In genomic region chr13:90252981-90253380, GRCm38 (mm10) we compare ENCODE assay signal across 20 mouse cellular contexts.
"Had no signal": no experiment of that assay in that cellular context is flagged by ENCODE, and none has a peak within 500 bp of the region (broad histone marks: within the 10 kb centered on the region; RNA-seq: fewer than 3 reads in every experiment).

No protein-coding gene starts in this region.

- H3K4me3 ChIP-seq: layer of hippocampus, adult 2 months; limb, embryonic 12.5 days; limb, embryonic 15.5 days; neural tube, embryonic 12.5 days had no signal

- H3K27me3 ChIP-seq: limb, embryonic 12.5 days; limb, embryonic 15.5 days; neural tube, embryonic 12.5 days had no signal

- H3K9me3 ChIP-seq: limb, embryonic 12.5 days; limb, embryonic 15.5 days; neural tube, embryonic 12.5 days had no signal

- H3K4me2 ChIP-seq: limb, embryonic 12.5 days; limb, embryonic 15.5 days; liver, embryonic 11.5 days; lung, embryonic 14.5 days; midbrain, embryonic 11.5 days; neural tube, embryonic 12.5 days had no signal

- H3K36me3 ChIP-seq: limb, embryonic 12.5 days; limb, embryonic 15.5 days; neural tube, embryonic 12.5 days had no signal

- H3K4me1 ChIP-seq: neural tube, embryonic 12.5 days had no signal

- DNase-seq: kidney, adult 2 months; kidney, postnatal 25 days; layer of hippocampus, adult 9-11 months; liver, postnatal 0 days; lung, embryonic 14.5 days; midbrain, embryonic 14.5 days; right cerebral cortex, adult 18-20 months; right cerebral cortex, postnatal 14 days; right cerebral cortex, postnatal 4 days; thymus, postnatal 25 days had no signal

- H3K9ac ChIP-seq: limb, embryonic 12.5 days; limb, embryonic 15.5 days; liver, embryonic 14.5 days; liver, postnatal 0 days; lung, embryonic 14.5 days; neural tube, embryonic 12.5 days had no signal

- H3K27ac ChIP-seq: kidney, postnatal 0 days; layer of hippocampus, adult 2 months; limb, embryonic 15.5 days; liver, embryonic 14.5 days; macrophage; neural tube, embryonic 12.5 days had no signal

- ATAC-seq: liver, postnatal 0 days; lung, postnatal 0 days had no signal
